Mouse (Mus musculus): ENCODE measurements at regions not wholly inside any gene's neighbourhood (a gene's known extent, or its start where the extent isn't known, plus 50 kb on each side); places are given as distances from the start of the nearest gene placed in this dataset.

DNA sequence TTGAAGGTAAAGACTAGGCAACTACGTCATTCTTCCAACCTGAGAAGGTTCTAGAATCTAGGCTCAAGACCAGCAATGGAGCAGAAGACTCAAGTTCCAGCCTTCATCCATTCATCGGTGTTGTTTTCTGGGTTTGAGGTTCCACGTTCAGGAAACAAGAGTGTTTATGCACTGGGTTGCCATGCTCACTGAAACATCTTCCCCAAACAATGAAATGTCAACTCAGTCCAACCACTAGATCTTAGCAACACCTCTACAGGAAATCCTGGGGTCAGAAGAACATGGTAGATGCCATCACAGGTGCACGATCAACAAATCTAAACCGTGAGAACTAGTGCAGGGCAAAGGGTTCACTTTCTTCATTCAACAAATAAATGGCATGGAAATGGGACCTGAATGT is 304.8 kb upstream of the Klf3 start:
- no peak for DNase-seq (ENCODE audit: low read depth, low spot score)

GRCm38 (mm10) chr5:64499131-64499530 is 304.1 kb upstream of the Klf3 start:
- no peak for DNase-seq (ENCODE audit: low read depth, low spot score)

DNA sequence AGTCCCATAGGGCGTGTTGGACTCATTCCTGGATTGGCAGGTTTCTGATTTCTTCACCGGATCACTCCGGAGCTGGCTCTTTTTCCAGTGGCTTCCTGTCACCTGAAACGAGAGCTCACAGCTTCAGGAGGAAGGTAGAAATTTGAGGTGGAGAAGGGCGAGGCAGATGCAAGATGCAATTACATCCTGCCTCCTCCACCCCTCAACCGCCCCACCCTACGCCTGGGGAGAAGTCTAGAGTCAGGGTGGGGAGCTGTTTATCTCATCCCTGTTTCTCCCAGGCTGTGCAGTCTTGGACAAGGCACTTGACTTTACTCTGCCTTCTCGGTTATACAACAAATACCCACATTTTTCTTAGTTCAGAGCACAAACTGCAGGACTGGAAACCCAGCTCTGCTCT is 302.8 kb upstream of the Klf3 start:
- DNase-seq (ENCODE audit: low read depth, low spot score) = peak; percentile 87

DNA sequence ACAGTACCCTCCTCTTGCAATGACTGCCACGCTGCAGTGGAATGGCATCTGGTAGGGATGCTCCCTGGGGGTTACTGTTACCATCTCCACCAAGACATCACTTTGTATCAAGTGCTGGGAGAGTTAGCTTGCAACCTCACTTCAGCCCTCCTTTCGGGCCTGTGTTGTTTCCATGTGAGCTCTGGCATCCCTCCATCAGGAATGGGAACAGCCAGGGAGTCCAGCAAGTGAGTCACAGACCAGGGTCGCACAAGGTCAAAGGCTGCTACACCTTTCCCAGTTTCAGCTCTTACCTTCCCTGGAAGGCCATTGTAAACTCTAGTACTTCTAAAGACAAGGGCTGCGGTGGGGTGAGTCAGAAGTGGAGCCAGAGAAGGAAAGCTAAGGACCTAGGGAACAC is 302.3 kb upstream of the Klf3 start:
- DNase-seq (ENCODE audit: low read depth, low spot score) = peak; percentile 64

DNA sequence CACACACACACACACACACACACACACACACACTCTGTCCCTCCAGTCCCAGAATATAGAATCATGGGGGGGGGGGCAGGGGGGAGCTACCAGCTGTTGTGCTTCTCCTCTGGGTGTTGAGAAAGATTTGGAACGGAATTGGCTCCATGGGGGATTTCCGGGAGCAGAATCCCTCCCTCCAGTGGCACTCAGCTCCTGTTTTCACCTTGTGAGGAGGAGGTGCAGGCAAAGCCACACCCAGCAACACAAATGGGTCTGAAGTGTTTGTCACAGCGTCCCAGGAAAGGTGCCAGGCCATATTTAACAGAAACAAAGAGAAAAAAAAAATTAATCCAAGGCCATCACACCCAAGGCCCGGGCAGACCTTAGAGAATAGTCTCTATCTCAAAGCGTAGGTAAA is 301.4 kb upstream of the Klf3 start:
- peak; percentile 69 for DNase-seq (ENCODE audit: low read depth, low spot score)

DNA sequence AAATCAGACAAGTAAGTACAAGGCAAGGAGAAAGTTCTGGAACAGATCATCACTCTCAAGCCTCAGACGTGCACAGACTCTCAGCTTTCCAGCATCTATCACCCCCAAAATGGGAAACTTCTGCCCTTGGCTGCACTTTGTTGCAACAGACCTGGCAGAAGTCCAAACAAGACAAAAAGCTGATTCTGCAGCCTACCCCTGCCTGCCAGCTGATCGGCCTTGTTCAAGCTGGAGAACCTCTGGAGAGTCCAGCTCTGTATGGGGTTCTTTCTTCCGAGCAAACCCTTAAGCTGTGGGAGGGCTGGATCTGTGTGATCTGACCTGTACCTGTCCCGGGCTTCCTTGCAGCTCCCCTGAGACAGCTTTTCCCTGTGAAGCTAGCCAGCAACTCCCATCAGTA is 299.7 kb upstream of the Klf3 start:
- no peak for DNase-seq (ENCODE audit: low read depth, low spot score)

- DNase-seq (ENCODE audit: low read depth, low spot score) = no peak
These were observed 298.7 kb upstream of the Klf3 start for GRCm38 (mm10) chr5:64504507-64504906.

GRCm38 (mm10) chr5:64505227-64505834 is 297.9 kb upstream of the Klf3 start:
- DNase-seq (ENCODE audit: low read depth, low spot score) = peak; percentile 72

- peak; percentile 80 for DNase-seq (ENCODE audit: low read depth, low spot score)
These were observed 297.2 kb upstream of the Klf3 start for GRCm38 (mm10) chr5:64505835-64506600.

GRCm38 (mm10) chr5:64508565-64508964 is 294.6 kb upstream of the Klf3 start:
- DNase-seq (ENCODE audit: low read depth, low spot score) = no peak

DNA sequence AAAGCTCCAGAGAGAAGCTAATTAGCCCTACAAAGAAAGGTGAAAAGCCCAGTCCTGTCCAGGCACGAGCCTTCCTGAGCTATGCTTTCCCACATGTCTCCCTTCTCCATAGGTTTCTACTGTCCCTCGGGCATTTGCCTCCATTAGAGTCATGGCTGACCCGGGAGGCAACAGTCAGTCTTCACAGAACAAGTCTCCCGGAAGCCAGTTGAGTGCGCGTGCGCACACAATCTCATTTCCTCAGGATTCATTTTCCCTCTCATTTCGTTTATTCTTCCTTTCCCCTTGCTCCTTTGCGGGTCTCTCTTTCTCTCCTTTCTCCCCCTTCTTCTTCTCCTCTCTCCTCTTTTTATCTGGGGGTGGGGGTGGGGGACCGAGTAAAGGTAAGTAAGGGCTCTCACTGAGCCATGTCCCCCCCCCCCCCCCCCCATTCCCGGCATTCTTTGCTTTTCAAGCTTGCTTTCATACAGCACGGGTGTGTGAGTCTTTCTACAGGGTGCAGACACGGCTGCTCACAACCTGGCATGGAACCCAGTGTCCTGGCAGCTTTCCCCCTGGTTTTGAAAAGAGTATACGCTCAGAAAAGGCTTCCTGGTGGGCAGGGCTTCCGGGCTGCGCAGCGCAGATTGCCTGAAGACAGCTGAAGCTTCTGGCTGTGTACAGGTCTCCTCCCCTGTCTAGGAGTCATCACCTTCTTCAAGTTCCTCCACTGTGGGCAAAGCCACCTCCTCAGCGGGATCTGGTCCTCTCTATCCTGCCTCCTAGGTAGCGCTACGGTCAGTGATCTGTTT is 289.8 kb upstream of the Klf3 start:
- peak; percentile 33 for DNase-seq (ENCODE audit: low read depth, low spot score)

DNA sequence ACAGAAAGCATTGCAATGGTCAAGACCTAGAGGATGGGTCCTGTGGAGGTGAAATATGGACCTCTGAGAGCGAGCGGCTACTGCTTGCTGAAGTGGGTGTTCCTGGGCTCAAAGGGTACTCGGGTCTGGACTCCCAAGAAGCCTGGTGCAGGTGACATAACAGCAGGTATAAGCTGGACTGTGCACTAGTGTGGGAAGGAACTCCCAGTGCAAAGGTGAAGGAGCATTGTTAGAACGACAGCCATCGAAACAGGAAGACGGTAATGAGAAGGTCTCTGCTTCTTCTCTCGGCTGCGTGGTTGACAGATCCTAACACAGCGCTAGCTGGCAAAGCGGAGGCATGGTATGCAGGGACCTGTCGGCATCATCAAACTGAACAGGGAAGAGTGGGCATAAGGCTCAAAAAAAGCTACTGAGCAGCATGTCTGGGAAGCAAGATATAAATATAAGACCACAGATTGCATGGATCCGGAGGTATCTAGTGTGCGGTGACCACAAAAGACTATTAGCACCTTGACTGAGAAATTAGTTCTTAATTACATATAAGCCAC is 287.0 kb upstream of the Klf3 start:
- no peak for DNase-seq (ENCODE audit: low read depth, low spot score)

DNA sequence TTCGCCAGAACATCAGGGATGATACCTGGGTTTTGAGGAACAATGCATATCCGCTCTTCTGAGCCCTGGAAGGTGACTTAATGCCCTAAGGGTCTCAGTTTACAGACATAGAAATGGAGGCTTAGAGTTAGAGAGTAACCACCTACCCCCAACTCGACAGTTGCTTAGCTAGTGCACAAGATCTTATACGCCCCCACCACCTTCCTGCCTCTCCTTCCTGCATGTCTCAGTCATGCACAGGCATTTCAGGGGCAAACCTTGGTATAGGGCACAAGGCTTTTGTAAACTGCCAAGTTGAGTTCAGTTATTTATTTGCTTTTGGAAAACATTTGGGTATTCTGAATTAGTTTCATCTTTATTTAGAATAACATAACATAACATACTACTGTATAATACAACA is 285.9 kb upstream of the Klf3 start:
- DNase-seq (ENCODE audit: low read depth, low spot score) = no peak

DNA sequence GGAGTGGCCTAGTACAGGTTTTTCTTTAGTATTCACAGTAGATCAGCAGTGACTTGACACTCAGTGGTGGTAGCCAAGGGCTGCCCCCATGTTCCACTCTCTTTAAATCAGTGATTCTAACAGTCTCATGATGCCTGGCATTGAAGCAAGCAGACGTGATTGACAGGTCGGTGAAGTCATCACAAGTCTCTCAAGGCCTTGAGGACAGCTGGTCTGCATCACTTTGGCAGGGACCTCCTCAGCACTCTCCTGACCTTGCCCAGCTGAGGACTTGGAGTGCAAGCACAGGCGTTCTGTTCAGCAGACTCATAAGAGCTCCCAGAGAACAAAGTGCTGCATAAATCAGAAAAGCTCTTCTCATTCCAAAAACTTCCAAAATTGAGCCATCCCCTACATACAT is 285.4 kb upstream of the Klf3 start:
- DNase-seq (ENCODE audit: low read depth, low spot score) = no peak

DNA sequence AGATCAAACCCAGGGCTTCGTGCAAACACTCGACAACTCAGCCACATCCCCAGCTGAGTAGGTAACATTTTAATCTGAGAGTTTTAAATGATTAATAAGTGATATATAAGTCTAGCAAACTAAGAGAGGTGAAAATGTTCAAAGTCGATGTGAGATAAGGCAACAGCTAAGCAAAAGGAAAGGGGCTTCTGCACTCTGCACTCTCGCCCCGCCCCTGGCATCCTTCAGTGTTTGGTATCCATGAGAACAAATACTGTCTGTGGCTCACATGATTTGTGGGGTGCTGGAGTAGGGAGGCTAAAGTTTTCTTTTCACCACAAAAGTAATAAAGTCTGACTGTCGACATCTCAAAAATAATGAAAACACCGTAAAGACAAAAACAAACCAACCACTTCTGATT is 284.2 kb upstream of the Klf3 start:
- no peak for DNase-seq (ENCODE audit: low read depth, low spot score)

DNA sequence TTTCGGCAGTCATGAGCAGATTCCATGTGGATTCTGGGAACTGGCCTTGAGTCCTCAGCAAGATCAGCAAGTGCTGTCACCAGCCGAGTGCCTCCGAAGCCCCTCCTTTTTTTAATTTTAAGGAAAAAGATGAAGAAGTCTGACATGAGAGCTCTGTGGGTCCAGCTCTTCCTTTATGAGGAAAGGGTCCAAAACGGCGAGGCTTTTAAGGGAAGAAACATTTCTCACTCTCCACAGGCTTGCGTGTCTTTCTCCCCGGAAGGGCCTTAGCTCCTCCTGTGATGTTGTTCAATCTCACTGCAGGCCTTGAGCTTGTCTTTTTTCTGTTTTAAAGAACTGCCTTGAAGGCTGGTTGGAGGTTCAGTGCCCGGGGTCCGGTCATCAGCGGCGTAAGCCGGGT is 283.5 kb upstream of the Klf3 start:
- no peak for DNase-seq (ENCODE audit: low read depth, low spot score)

DNA sequence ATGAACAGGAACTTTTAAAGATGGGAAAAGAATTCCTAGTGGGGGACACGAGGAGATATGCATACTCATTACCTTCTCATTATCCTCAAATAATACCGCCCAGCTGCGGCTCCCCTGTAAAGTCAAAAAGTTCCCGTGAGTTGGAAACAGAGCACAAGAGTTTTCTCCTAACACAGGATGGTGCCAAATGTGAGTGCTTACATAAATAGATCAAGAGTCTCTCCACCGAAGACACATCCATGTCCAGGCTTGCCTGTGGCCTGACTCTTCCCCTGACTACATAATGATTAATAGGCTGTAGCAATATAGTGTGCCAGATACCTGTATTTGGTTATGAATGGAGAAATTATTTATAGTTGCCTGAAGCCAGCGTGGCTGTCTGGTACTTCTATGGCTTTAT is 281.8 kb upstream of the Klf3 start:
- DNase-seq (ENCODE audit: low read depth, low spot score) = no peak

GRCm38 (mm10) chr5:64521969-64522368 is 281.2 kb upstream of the Klf3 start:
- no peak for DNase-seq (ENCODE audit: low read depth, low spot score)

GRCm38 (mm10) chr5:64526521-64526920 is 276.7 kb upstream of the Klf3 start:
- no peak for DNase-seq (ENCODE audit: low read depth, low spot score)

DNA sequence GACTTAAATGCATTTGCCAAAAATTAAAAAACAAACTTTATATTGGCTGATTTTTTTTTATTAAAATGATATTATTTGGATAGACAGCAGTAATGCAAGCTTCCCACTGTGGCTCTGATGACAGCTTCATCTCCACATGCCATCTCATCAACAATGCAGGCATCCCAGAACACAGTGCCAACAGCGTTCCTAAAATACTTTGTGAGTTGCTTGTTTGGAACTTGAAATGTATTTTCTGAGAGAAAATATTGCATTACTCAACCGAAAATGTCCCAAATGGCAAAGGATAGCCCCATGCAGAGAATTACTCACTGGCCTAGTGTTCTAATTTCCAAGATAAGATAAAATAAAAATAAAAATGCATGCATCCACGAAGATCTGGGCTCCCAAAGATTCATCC is 275.2 kb upstream of the Klf3 start:
- DNase-seq (ENCODE audit: low read depth, low spot score) = no peak

- DNase-seq (ENCODE audit: low read depth, low spot score) = no peak
These were observed 268.8 kb upstream of the Klf3 start for GRCm38 (mm10) chr5:64534371-64534770.

- no peak for DNase-seq (ENCODE audit: low read depth, low spot score)
These were observed 268.2 kb upstream of the Klf3 start for GRCm38 (mm10) chr5:64534947-64535346.

Data from ES-CJ7 (cell line).